In genomic region chr4:112774766-112775165, GRCm38 (mm10) we compare ENCODE assay signal across 41 mouse cellular contexts. TPM values are rescaled to one million over a fixed set of nuclear protein-coding genes. Genes with fewer than 3 reads are reported as not detected.
"Had no signal": no experiment of that assay in that cellular context is flagged by ENCODE, and none has a peak within 500 bp of the region (broad histone marks: within the 10 kb centered on the region; RNA-seq: fewer than 3 reads in every experiment).

Gene Skint10 (minus strand): TSS chr4:112774866.

- DNase-seq: heart, postnatal 10 days; heart, postnatal 14 days; heart, postnatal 36 days; heart, postnatal 4 days; kidney, adult 11 months; kidney, adult 18-20 months; kidney, adult 2 months; kidney, adult 8-10 months; kidney, adult 9 months; kidney, postnatal 10 days; kidney, postnatal 14 days; kidney, postnatal 25 days; kidney, postnatal 36 days; kidney, postnatal 4 days; layer of hippocampus, adult 9-11 months; layer of hippocampus, postnatal 36 days had no signal

RNA-seq across cellular contexts. Expression of gene Skint10, which starts in this region (rescaled TPM):
- polyA plus RNA-seq: heart, embryonic 10.5 days; heart, embryonic 11.5 days; heart, embryonic 12.5 days; heart, embryonic 13.5 days; heart, embryonic 14.5 days; heart, embryonic 15.5 days; heart, postnatal 0 days; hindbrain, embryonic 10.5 days; hindbrain, embryonic 11.5 days; hindbrain, embryonic 12.5 days; hindbrain, embryonic 13.5 days; hindbrain, embryonic 14.5 days; hindbrain, embryonic 15.5 days; hindbrain, embryonic 16.5 days; hindbrain, postnatal 0 days; inflammation-experienced regulatory T-cells, adult 6 months; intestine, embryonic 14.5 days; intestine, embryonic 15.5 days; intestine, embryonic 16.5 days; intestine, postnatal 0 days; kidney, adult 2 months; kidney, embryonic 14.5 days; kidney, embryonic 15.5 days; kidney, embryonic 16.5 days; kidney, postnatal 0 days; large intestine, adult 2 months had no signal
